Mouse (Mus musculus): ENCODE data around the gene Gm45785. TPM values are rescaled to one million over a fixed set of nuclear protein-coding genes. Genes with fewer than 3 reads are reported as not detected.
A peak's percentile ranks its signal among the peaks of the same experiment; 100 is the strongest.

Gm45785 gene
- polyA plus RNA-seq (2015; fragmentation: Nextera tagmentation; extraction: Ambion mirVana) = not detected in 2 replicates

GRCm38 (mm10) chr7:140855860-140856784 is at the start of gene Gm45785:
Gene Gm45785 (minus strand): TSS chr7:140856331.
- Histone ChIP-seq H3K36me3 (ENCODE audit: control insufficient read depth, insufficient read depth, low read length) (peaks cover 28% of the 10 kb centered on the region), H3K27me3 (ENCODE audit: control insufficient read depth, insufficient read depth, low read depth, low read length) (no peaks in the 10 kb centered on the region), H3K4me3 (ENCODE audit: low read length) (peak within 1 kb of the TSS; percentile 68), H3K27ac (ENCODE audit: low read length) (peak within 1 kb of the TSS; percentile 95), H3K9ac (ENCODE audit: low read length) (peak within 1 kb of the TSS; percentile 83), H3K9me3 (ENCODE audit: control insufficient read depth, low read length) (no peaks in the 10 kb centered on the region), H3K4me1 (replicated peaks; ENCODE audit: control insufficient read depth, insufficient read depth, low read length) (peaks cover 17% of the 10 kb centered on the region), H3K4me2 (ENCODE audit: low read depth, low read length) (peak within 1 kb of the TSS; percentile 98)
- WGBS = under 1% methylated on average over 51 of the region's 51 CpGs
- peak; percentile 86 for ATAC-seq (ENCODE audit: low read depth)

- Histone ChIP-seq H3K27ac (ENCODE audit: low read length) (no peak overlapping the region), H3K9ac (ENCODE audit: low read length) (no peak overlapping the region), H3K9me3 (ENCODE audit: control insufficient read depth, low read length) (no peaks in the 10 kb centered on the region), H3K4me3 (ENCODE audit: low read length) (no peak overlapping the region), H3K27me3 (ENCODE audit: control insufficient read depth, insufficient read depth, low read depth, low read length) (no peaks in the 10 kb centered on the region), H3K4me2 (ENCODE audit: low read depth, low read length) (no peak overlapping the region), H3K36me3 (ENCODE audit: control insufficient read depth, insufficient read depth, low read length) (no peaks in the 10 kb centered on the region), H3K4me1 (replicated peaks; ENCODE audit: control insufficient read depth, insufficient read depth, low read length) (peaks cover 4% of the 10 kb centered on the region; the same call in 1 of the 2 replicates)
- WGBS = 85% methylated on average over 2 of the region's 2 CpGs
- no peak for ATAC-seq (ENCODE audit: low read depth)
Measured at GRCm38 (mm10) chr7:140905642-140906081, 49.5 kb upstream of the Gm45785 start.

GRCm38 (mm10) chr7:140903212-140903611 is 47.1 kb upstream of the Gm45785 start:
- Histone ChIP-seq H3K4me2 (ENCODE audit: low read depth, low read length) (no peak overlapping the region), H3K36me3 (ENCODE audit: control insufficient read depth, insufficient read depth, low read length) (peaks cover 3% of the 10 kb centered on the region; the same call in 1 of the 2 replicates), H3K27me3 (ENCODE audit: control insufficient read depth, insufficient read depth, low read depth, low read length) (no peaks in the 10 kb centered on the region), H3K9me3 (ENCODE audit: control insufficient read depth, low read length) (no peaks in the 10 kb centered on the region), H3K4me1 (replicated peaks; ENCODE audit: control insufficient read depth, insufficient read depth, low read length) (no peaks in the 10 kb centered on the region), H3K9ac (ENCODE audit: low read length) (no peak overlapping the region), H3K4me3 (ENCODE audit: low read length) (no peak overlapping the region), H3K27ac (ENCODE audit: low read length) (no peak overlapping the region)
- WGBS = 21% methylated on average over 13 of the region's 13 CpGs
- peak; percentile 51 for ATAC-seq (ENCODE audit: low read depth)

- Histone ChIP-seq H3K27me3 (ENCODE audit: control insufficient read depth, insufficient read depth, low read depth, low read length) (no peaks in the 10 kb centered on the region), H3K27ac (ENCODE audit: low read length) (no peak overlapping the region), H3K36me3 (ENCODE audit: control insufficient read depth, insufficient read depth, low read length) (peaks cover 9% of the 10 kb centered on the region), H3K4me3 (ENCODE audit: low read length) (no peak overlapping the region), H3K9ac (ENCODE audit: low read length) (no peak overlapping the region), H3K4me1 (replicated peaks; ENCODE audit: control insufficient read depth, insufficient read depth, low read length) (no peaks in the 10 kb centered on the region), H3K4me2 (ENCODE audit: low read depth, low read length) (no peak overlapping the region), H3K9me3 (ENCODE audit: control insufficient read depth, low read length) (no peaks in the 10 kb centered on the region)
- no peak for ATAC-seq (ENCODE audit: low read depth)
- WGBS = 78% methylated on average over 15 of the region's 15 CpGs
Measured at GRCm38 (mm10) chr7:140902036-140902875, 46.1 kb upstream of the Gm45785 start.

- H3K4me2 ChIP-seq (ENCODE audit: low read depth, low read length) = no peak within 1 kb of the TSS
- WGBS = 62% methylated on average over 10 of the region's 10 CpGs
- H3K9ac ChIP-seq (ENCODE audit: low read length) = no peak within 1 kb of the TSS
- H3K27me3 ChIP-seq (ENCODE audit: control insufficient read depth, insufficient read depth, low read depth, low read length) = no peaks in the 10 kb centered on the region
- H3K9me3 ChIP-seq (ENCODE audit: control insufficient read depth, low read length) = no peaks in the 10 kb centered on the region
- H3K36me3 ChIP-seq (ENCODE audit: control insufficient read depth, insufficient read depth, low read length) = peaks cover 13% of the 10 kb centered on the region
- H3K4me3 ChIP-seq (ENCODE audit: low read length) = no peak within 1 kb of the TSS
- no peak within 1 kb of the TSS for H3K27ac ChIP-seq (ENCODE audit: low read length)
- no peak for ATAC-seq (ENCODE audit: low read depth)
- H3K4me1 ChIP-seq (replicated peaks; ENCODE audit: control insufficient read depth, insufficient read depth, low read length) = no peaks in the 10 kb centered on the region
Measured at GRCm38 (mm10) chr7:140900220-140900619, 44.1 kb upstream of the Gm45785 start, which contains the start of gene Cox8b. Gene Cox8b (minus strand): TSS chr7:140900446.

GRCm38 (mm10) chr7:140899121-140899520 is 43.0 kb upstream of the Gm45785 start:
- Histone ChIP-seq H3K4me1 (replicated peaks; ENCODE audit: control insufficient read depth, insufficient read depth, low read length) (no peaks in the 10 kb centered on the region), H3K27ac (ENCODE audit: low read length) (no peak overlapping the region), H3K36me3 (ENCODE audit: control insufficient read depth, insufficient read depth, low read length) (peaks cover 19% of the 10 kb centered on the region), H3K9ac (ENCODE audit: low read length) (no peak overlapping the region), H3K27me3 (ENCODE audit: control insufficient read depth, insufficient read depth, low read depth, low read length) (no peaks in the 10 kb centered on the region), H3K4me2 (ENCODE audit: low read depth, low read length) (no peak overlapping the region), H3K4me3 (ENCODE audit: low read length) (no peak overlapping the region), H3K9me3 (ENCODE audit: control insufficient read depth, low read length) (no peaks in the 10 kb centered on the region)
- ATAC-seq (ENCODE audit: low read depth) = no peak
- 81% methylated on average over 3 of the region's 3 CpGs for WGBS

GRCm38 (mm10) chr7:140897863-140898262 is 41.7 kb upstream of the Gm45785 start:
- Histone ChIP-seq H3K4me3 (ENCODE audit: low read length) (no peak overlapping the region), H3K9me3 (ENCODE audit: control insufficient read depth, low read length) (no peaks in the 10 kb centered on the region), H3K4me2 (ENCODE audit: low read depth, low read length) (no peak overlapping the region), H3K27me3 (ENCODE audit: control insufficient read depth, insufficient read depth, low read depth, low read length) (no peaks in the 10 kb centered on the region), H3K9ac (ENCODE audit: low read length) (no peak overlapping the region), H3K27ac (ENCODE audit: low read length) (no peak overlapping the region), H3K36me3 (ENCODE audit: control insufficient read depth, insufficient read depth, low read length) (peaks cover 24% of the 10 kb centered on the region), H3K4me1 (replicated peaks; ENCODE audit: control insufficient read depth, insufficient read depth, low read length) (no peaks in the 10 kb centered on the region)
- ATAC-seq (ENCODE audit: low read depth) = no peak
- WGBS = 87% methylated on average over 7 of the region's 7 CpGs

GRCm38 (mm10) chr7:140894611-140895010 is 38.5 kb upstream of the Gm45785 start:
- Histone ChIP-seq H3K4me3 (ENCODE audit: low read length) (no peak overlapping the region), H3K27ac (ENCODE audit: low read length) (no peak overlapping the region), H3K36me3 (ENCODE audit: control insufficient read depth, insufficient read depth, low read length) (peaks cover 32% of the 10 kb centered on the region), H3K9me3 (ENCODE audit: control insufficient read depth, low read length) (no peaks in the 10 kb centered on the region), H3K4me1 (replicated peaks; ENCODE audit: control insufficient read depth, insufficient read depth, low read length) (no peaks in the 10 kb centered on the region), H3K9ac (ENCODE audit: low read length) (no peak overlapping the region), H3K27me3 (ENCODE audit: control insufficient read depth, insufficient read depth, low read depth, low read length) (no peaks in the 10 kb centered on the region), H3K4me2 (ENCODE audit: low read depth, low read length) (no peak overlapping the region)
- 93% methylated on average over 3 of the region's 3 CpGs for WGBS
- no peak for ATAC-seq (ENCODE audit: low read depth)

GRCm38 (mm10) chr7:140894031-140894430 is 37.9 kb upstream of the Gm45785 start:
- 88% methylated on average over 7 of the region's 7 CpGs for WGBS

More at GRCm38 (mm10) chr7:140894031-140894430, 37.9 kb upstream of the Gm45785 start:
- Histone ChIP-seq H3K4me2 (ENCODE audit: low read depth, low read length) (no peak overlapping the region), H3K4me1 (replicated peaks; ENCODE audit: control insufficient read depth, insufficient read depth, low read length) (no peaks in the 10 kb centered on the region), H3K9me3 (ENCODE audit: control insufficient read depth, low read length) (no peaks in the 10 kb centered on the region), H3K36me3 (ENCODE audit: control insufficient read depth, insufficient read depth, low read length) (peaks cover 38% of the 10 kb centered on the region), H3K4me3 (ENCODE audit: low read length) (no peak overlapping the region), H3K9ac (ENCODE audit: low read length) (no peak overlapping the region), H3K27me3 (ENCODE audit: control insufficient read depth, insufficient read depth, low read depth, low read length) (no peaks in the 10 kb centered on the region), H3K27ac (ENCODE audit: low read length) (no peak overlapping the region)
- no peak for ATAC-seq (ENCODE audit: low read depth)

Measured in lung, embryonic 16.5 days (tissue).